Mouse (Mus musculus) cerebellum, postnatal 10 days (tissue): ENCODE measurements around the gene Ecm1.
"Not testable (repeated sequence)": the region's sequence is repeated elsewhere in the genome, so short reads cannot be mapped to it uniquely, and the experiment has no call there.

Experiments
- DNase-seq, 2 experiments: peaks; one replicate each; pipeline ENCODE4 v3.0.0; 2021; ENCODE audit warnings: mixed read lengths in 2 of 2

The Ecm1 gene

GRCm38 (mm10) chr3:95726696-95727358 is 12.5 kb downstream of the Ecm1 start:
- no peak for DNase-seq

GRCm38 (mm10) chr3:95725863-95726262 is 13.5 kb downstream of the Ecm1 start:
- DNase-seq, result no peak

GRCm38 (mm10) chr3:95722386-95722785 is 17.0 kb downstream of the Ecm1 start:
- DNase-seq, result no peak

GRCm38 (mm10) chr3:95718153-95718552 is 21.2 kb downstream of the Ecm1 start:
- DNase-seq, result no peak

- DNase-seq, result no peak
Measured at GRCm38 (mm10) chr3:95716075-95716474, 23.3 kb downstream of the Ecm1 start.

- DNase-seq, result no peak
Measured at GRCm38 (mm10) chr3:95709967-95710366, 29.4 kb downstream of the Ecm1 start.

- no peak for DNase-seq
Measured at GRCm38 (mm10) chr3:95709044-95709443, 30.3 kb downstream of the Ecm1 start.

- DNase-seq, result no peak
Measured at GRCm38 (mm10) chr3:95707497-95707896, 31.9 kb downstream of the Ecm1 start.

GRCm38 (mm10) chr3:95706273-95706672 is 33.1 kb downstream of the Ecm1 start:
- no peak for DNase-seq

GRCm38 (mm10) chr3:95704612-95705011 is 34.8 kb downstream of the Ecm1 start:
- no peak for DNase-seq

- no peak for DNase-seq
Measured at GRCm38 (mm10) chr3:95703276-95703675, 36.1 kb downstream of the Ecm1 start.

GRCm38 (mm10) chr3:95701877-95702540 is 37.4 kb downstream of the Ecm1 start:
- peak; percentile 78 to 80 for DNase-seq

GRCm38 (mm10) chr3:95701085-95701484 is 38.3 kb downstream of the Ecm1 start:
- DNase-seq, result no peak

GRCm38 (mm10) chr3:95700233-95700681 is 39.1 kb downstream of the Ecm1 start:
- peak; percentile 80 to 82 for DNase-seq

GRCm38 (mm10) chr3:95698286-95698685 is 41.1 kb downstream of the Ecm1 start:
- no peak for DNase-seq

GRCm38 (mm10) chr3:95696360-95696759 is 43.0 kb downstream of the Ecm1 start:
- no peak for DNase-seq

GRCm38 (mm10) chr3:95695796-95696195 is 43.6 kb downstream of the Ecm1 start:
- DNase-seq, result no peak

- no peak for DNase-seq
Measured at GRCm38 (mm10) chr3:95694808-95695703, 44.3 kb downstream of the Ecm1 start.

GRCm38 (mm10) chr3:95693821-95694807 is 45.3 kb downstream of the Ecm1 start:
- no peak for DNase-seq

- no peak for DNase-seq
Measured at GRCm38 (mm10) chr3:95692677-95693076, 46.7 kb downstream of the Ecm1 start.

GRCm38 (mm10) chr3:95690552-95690951 is 48.8 kb downstream of the Ecm1 start:
- not testable (repeated sequence) for DNase-seq

GRCm38 (mm10) chr3:95689940-95690339 is 49.4 kb downstream of the Ecm1 start:
- DNase-seq, result no peak
